Mouse (Mus musculus) spleen, postnatal 10 days (tissue): ENCODE results near the gene Crtac1.

ENCODE experiments used
- DNase-seq, 2 experiments: peaks; one replicate each; pipeline ENCODE4 v3.0.0; 2021 to 2022; ENCODE audit warnings: low spot score in 2 of 2

Crtac1 gene

DNA sequence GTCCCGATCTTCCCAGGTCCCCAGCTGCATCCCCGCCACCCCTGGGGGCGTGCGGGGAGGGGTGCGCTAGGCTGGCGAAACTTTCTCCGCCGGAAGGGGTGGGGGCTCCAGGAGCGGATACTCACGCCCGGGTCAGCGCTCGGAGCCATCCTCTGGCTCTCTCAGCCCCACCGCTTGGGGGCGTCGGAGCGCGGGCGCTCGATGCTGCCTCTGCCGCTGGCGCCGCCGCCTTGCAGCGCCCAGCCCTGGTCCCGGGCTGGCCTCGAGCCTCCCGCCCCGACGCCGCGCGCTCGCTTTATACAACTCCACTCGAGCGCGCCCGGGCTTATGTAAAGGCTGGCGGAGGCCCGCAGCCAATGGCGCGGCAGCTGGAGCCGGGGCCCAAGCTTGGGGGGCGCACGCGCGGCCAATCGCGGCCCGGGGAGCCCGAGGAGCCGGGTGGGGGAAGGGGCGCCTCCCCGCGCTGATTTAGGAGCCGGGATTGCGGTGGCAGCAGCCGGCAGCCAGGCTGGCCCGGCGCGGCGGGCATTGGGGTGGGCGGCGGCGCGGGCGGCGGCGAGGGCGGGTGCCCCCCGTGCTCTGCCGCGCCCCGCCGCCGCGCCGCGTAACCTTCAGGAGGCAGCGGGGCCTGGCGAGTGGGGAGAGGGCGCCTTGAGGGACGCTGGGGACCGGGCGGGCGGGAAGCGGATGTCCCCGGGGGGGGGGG is at the start of gene Crtac1:
Gene Crtac1 (minus strand): TSS at position 299 of the 706 bp plus-strand sequence.
- DNase-seq = no peak

DNA sequence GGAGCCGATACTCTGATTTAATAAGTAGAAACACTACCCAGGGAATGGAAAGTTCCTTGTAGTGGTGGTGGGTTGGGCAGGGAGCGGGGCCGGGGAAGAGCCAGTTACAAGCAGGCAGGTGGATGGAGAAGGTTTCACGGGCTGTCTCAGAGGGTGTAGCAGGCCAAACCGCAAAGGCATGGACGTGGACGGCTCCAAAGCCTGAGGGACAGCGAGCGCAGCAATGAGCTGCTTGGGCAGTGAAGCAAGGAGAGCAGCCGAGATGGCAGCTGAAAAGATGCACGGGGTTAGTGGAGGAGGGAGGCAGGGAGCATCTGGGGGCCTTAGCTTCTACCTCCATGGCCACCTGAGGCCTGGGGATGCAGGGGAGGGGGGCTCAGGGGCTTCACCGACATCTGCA is 46.7 kb upstream of the Crtac1 start:
- no peak for DNase-seq

DNA sequence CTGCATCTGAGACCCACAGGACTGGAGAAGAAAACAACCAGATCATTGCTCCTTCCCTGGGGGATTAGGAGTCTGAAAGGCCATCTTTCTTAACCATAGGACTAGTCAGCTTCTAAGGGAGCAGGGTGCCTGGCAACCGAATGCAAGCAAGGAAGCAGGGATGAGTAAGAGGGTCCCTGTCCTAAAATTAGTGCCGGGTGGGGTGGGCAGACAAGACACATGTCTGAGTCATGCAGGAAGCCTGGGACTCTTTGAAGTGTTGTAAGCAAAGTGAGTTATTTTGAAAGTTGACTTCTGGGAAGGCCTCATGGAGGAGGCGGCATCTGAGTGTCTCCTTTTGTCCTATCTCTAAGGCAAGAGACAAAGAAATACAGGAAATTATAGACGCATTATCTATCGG is 46.2 kb upstream of the Crtac1 start:
- no peak for DNase-seq

DNA sequence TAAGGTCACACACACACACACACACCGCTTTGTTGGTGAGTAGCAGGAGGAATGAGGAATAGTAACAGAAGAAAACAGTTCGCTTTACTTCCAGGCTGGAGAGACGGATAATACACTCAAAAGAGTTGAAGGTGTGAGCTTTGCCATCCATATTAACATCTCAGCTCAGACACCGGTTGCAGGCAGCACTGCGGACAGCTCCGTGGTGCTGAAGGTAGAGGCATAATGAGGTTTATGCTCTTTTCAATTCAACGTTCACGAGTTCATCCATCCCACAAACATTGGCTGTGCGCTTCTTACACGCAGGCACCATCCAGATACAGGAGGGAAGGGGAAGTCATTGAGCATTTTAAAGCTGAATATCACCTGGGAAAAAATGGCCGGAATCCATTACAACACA is 41.2 kb upstream of the Crtac1 start:
- DNase-seq = no peak

DNA sequence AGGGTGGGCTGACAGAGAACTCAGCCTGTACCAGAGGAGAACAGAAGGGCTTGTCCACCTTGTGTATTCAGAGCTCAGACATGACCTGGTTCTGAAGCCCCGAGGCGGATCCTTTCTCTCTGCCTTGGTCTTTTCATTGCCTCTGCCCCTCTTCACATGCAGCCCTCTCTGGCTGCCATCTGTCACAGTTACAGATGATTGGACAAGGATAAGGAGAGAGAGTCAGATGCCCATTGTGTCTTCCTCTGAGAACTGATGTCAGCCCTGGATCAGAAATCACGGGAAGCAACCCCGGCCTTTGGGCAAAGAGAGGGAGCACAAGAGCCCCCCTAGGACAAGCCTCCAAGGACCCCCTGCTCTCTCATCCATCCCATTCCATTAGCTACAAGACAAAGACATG is 40.0 kb upstream of the Crtac1 start:
- no peak for DNase-seq

GRCm38 (mm10) chr19:42461851-42462250 is 30.3 kb upstream of the Crtac1 start:
- no peak for DNase-seq

- no peak for DNase-seq
These were observed 29.8 kb upstream of the Crtac1 start for GRCm38 (mm10) chr19:42461353-42461752.

DNA sequence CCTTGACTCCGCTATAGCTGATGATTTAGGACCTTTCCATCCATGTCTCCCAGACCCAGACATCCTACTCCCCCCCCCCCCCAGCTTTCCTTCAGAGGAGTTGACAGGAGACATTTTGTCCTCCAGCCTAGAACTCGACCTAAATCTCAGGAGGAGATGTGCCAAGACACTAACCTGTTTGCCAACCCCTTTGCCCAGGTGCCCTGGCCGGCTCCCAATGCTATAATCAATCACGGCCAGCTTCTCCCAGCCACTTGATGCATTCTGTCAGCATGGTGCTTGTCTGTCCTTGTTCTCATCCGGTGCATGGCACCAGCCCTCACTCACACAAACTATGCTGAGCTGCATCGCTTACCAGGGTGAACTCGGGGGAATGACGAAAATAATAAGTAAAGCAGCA is 27.9 kb upstream of the Crtac1 start:
- no peak for DNase-seq

DNA sequence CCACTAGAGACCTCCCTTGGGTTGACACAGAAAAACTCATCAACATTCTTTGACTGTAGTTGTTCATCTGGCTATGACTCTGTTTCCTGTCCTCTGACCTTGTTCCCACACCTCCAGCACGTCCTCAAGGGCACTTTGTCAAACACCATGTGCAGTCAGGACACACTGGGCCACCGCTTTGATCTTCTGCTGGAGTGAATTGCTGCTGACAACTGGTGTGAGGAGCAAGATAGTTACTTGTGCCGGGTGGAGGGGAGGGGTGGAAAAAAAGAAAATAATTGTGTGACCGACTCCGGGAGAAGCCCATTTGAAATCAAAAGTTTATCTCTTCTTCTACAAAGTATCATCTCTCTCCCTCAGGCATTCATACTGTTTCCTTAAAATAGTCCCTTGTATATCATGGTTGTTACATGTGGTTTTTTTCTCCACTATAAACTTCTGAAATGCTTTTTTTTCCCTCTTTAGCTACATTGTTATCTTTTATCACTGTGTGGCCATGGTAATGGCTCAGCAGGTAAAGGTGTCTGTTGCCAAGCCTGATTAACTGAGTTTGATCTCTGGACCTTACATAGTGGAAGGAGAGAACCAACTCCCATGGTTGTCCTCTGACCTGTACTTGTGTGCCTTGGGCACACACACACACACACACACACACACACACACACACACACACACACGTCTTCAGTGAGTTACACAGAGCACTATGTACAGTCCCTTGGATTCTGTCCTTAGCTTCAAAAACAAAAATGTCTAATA is 23.1 kb upstream of the Crtac1 start:
- no peak for DNase-seq

DNA sequence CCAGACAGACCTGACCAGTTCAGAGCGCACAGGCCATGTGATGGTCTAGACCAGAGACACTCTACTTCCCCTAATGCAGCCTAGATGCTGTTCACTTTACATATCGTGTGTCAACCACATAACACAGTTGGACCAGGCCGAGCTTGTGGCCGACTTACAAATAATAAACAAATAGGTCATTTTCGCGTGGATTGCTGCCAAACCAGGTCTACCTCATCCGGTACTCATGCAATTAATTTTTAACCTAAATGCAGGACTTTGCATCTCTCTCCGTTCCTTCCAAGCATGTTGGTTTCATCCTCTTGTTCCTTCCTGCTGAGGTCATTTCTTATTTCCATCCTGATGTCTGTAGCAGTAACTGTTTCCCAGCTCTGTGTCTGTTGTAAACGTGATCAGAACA is 22.4 kb upstream of the Crtac1 start:
- DNase-seq = no peak

GRCm38 (mm10) chr19:42452539-42452938 is 21.0 kb upstream of the Crtac1 start:
- DNase-seq = no peak

DNA sequence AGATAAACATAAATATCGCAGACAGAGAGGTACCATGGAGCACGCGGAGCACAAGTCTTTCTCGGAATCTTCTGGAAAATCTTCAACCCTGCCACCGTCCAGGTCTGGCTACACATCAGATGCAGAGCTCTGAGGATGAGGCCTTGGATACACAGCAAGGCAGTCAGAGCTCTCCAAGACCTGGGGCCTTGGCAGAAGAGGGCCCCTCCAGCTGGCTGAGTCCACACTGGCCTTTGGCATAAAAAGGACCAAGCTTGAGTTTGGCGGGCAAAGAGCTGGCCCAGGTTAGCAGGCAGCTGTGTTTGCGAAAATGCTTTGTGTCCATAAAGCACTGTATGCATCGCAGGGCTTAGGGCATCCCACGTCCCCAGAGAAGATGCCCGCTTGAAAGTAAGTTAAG is 17.0 kb upstream of the Crtac1 start:
- no peak for DNase-seq

DNA sequence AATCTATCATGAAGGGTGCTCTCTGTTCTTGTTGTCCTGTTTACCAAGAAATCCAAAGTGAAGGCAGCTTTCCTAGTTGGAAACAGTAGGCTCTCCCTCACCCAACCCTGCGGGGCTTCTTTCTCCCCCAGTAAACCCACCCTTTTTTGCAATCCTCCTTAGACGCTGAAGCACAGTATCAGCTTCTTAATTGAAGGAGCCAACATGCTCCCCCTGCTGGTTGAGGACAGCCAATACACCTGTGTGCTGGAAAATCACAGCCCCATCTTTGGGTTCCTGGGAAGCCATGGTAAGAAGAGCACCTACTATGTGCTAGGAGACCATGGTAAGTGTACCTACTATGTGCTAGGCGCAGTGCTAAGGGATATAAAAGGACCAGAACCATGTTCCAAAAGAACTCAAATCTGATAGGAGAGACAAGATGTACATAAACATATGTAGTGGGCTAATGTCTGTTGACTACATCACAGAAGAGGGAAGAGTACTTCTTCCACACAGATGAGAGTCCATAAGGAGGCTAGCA is 12.4 kb upstream of the Crtac1 start:
- DNase-seq = peak in 1 of 2 experiments; percentile 22

DNA sequence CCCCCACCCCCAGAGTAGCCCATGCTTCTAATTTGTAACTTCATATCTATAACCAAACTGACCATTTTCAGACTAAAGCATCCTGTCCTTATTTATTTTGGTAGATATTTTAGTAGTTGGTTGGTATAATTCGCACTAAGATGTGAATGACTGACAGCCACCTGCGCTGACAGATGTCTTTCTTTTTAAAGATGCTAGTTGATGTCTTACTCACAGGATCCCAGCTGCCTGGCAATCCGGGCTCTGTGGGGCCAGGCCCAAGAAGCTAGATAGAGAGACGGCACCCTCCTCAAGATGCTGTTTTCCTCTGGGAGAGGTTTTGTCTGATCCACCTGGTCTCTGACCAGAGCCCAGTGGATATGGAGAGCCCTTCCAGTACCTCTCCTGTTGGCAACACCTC is 11.7 kb upstream of the Crtac1 start:
- DNase-seq = no peak

DNA sequence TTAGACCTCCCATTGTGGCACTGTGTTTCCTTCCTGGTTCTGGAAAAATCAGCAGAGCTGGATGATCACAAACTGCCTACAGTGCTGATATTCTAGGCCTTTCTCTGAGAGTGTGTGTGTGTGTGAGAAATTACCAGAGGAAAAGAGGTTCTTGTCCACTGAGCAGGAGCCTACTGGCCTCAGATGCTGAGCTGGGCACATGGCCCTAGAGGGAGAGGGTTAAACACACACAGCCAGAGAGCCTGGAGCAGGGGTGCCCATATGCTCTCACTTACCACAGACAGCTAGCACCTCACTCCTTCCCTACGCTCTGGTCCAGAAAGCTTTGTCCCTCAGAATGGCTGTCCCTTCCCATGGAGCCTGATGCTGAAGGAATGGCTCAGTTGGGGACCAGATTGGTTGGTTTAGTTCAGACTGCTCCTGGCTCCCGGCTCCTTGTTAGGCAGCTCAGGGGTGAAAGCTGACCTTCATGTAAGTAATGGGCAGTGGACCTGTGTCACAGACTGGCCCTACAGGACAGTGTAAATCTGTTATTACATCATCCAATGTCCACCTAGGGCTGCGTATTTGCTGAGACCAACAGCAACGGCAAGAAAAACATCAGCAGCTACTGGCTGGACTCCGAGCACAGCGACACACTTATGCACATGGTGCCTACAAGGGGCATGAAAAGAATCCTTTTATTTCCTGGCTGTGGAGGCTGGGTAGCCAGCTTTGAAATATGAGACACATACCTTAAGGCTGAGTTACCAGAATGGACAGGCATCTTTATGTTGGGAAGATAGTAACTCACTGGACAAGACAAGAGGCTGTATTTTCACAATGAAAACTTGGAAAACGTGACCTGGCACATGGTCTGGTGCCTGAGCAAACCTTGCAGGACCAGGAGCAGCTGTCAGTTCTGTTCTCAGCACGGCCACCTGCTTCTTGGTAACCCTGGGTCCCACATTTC is 10.9 kb upstream of the Crtac1 start:
- no peak for DNase-seq

- no peak for DNase-seq
These were observed 8.5 kb upstream of the Crtac1 start for GRCm38 (mm10) chr19:42440089-42440488.

DNA sequence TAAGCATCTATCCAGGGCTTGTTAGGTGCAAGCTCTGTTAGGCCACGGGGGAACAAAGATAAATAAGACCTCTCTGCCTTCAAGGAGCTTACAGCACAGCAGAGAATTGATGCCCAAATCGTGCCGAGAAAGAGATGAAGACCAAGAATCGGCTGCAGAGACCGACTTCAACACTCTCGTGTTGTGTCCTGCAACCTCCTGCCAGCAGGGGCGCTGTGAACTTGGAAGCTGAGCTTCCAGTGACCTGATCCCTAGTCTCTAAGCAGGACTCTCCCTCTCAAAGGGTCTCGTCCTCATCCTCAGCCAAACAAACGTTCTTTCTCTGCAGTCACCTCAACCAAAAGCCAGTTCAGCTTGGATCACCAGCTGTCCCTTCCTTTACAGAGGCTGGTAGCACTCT is 7.8 kb upstream of the Crtac1 start:
- DNase-seq = peak in 1 of 2 experiments; percentile 40

GRCm38 (mm10) chr19:42435621-42436020 is 4.0 kb upstream of the Crtac1 start:
- no peak for DNase-seq

GRCm38 (mm10) chr19:42432761-42433160 is 1.2 kb upstream of the Crtac1 start:
- DNase-seq = no peak

DNA sequence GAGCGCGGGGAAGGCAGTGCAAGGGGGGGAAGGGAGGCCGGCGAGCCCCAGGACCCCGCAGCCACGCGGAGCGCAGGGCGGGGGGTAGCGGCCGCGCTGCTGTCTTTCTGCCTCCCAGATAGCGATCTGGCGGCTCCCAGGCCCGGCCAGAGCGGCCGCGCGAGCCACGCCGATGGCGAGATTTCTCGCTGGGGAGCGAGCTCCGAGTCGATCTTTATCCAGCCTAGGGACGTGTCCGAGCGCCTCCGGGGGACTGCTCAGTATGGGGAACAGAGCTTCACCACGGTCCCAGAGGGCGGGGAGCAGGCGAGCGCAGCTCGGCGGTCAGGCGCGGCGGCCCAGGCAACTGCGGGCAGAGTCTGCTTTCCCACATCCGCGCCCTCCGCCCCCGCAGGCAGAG is 608 bp upstream of the Crtac1 start:
- DNase-seq = peak in 1 of 2 experiments; percentile 15

DNA sequence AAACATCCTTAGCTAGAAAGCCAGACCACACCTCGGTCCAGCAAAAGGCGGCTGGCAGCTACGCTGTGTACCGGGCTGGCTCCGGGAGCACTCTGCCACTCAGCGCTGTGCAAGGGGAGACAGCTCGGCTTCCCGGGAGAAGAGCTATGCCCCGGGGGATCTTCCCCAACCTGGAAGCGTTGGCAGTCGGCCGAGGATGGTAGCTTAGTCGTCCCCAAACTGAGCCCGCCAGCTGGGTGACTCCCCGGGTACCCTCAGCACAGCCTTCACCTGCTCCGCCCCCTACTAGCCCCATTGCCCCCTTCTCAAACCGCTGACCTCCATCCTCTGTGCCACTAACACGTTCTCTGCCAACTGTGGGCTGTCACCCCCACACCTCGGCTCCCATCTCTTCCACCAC is 602 bp downstream of the Crtac1 start:
- no peak for DNase-seq

- DNase-seq = peak in 1 of 2 experiments; percentile 24
These were observed 2.2 kb downstream of the Crtac1 start for GRCm38 (mm10) chr19:42429410-42429809.
